Mouse (Mus musculus) megakaryocyte, embryonic 14.5 days (primary cell): ENCODE results near the gene Olfr130. TPM values are rescaled to one million over a fixed set of nuclear protein-coding genes. Genes with fewer than 3 reads are reported as not detected.

Source experiments
- H3K27me3 ChIP-seq: replicated peaks from 2 replicates; pipeline ENCODE3; 2012; ENCODE audit warnings: inconsistent platforms
- H3K36me3 ChIP-seq: replicated peaks from 2 replicates; pipeline ENCODE3; 2012; ENCODE audit warnings: low read length, inconsistent platforms, mixed read lengths
- H3K4me1 ChIP-seq: 2 replicates; pipeline ENCODE4 v1.6.1; 2012; ENCODE audit warnings: inconsistent platforms
- H3K4me3 ChIP-seq: replicated peaks from 2 replicates; pipeline ENCODE3; 2012; ENCODE audit warnings: moderate library complexity, mild to moderate bottlenecking, inconsistent platforms
- H3K9me3 ChIP-seq: 2 replicates; pipeline ENCODE4 v1.6.1; 2012; ENCODE audit warnings: inconsistent platforms
- FLI1 ChIP-seq: IDR thresholded peaks from 2 replicates; pipeline ENCODE4 v1.6.1; 2012; ENCODE audit warnings: low read length, inconsistent platforms, mixed read lengths
- GATA1 ChIP-seq: IDR thresholded peaks from 3 replicates; pipeline ENCODE4 v1.6.1; 2012; ENCODE audit warnings: mixed read lengths, low read length, inconsistent platforms, borderline replicate concordance
- polyA plus RNA-seq: library from polyadenylated mRNA; stranded (reverse); fragments of >175 nt; gene quantifications from 2 replicates; pipeline ENCODE4 v1.2.3, GENCODE M21; 2012; ENCODE audit warnings: low replicate concordance; ENCODE audit not compliant: insufficient read depth

The Olfr130 gene
- not detected in 2 replicates for polyA plus RNA-seq

DNA sequence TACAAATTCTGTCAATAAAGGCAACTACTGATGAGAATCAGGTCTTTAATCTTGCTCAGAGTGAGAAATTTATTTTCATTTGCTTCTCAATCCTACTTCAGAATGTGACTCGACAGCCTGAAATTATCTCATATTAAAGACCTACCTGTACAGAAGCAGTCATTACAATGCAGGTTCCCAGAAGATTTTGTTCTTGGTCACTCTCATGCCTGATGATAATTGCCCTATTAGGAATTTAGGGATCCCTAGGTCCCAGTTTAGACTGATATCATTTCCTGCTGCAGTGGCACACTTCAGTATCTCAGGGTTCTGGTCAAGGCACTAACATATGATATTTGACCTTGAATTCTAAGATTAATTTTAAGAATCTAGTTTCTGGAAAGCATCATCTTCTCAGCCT, at the start of gene Olfr130:
Gene Olfr130 (plus strand): TSS at position 301 of the 400 bp plus-strand sequence.
- no peaks in the 10 kb centered on the region for H3K4me1 ChIP-seq
- H3K36me3 ChIP-seq, result no peaks in the 10 kb centered on the region
- no peaks in the 10 kb centered on the region for H3K9me3 ChIP-seq
- TF ChIP-seq FLI1, result no peak
- TF ChIP-seq GATA1, result no peak
- no peaks in the 10 kb centered on the region for H3K27me3 ChIP-seq
- H3K4me3 ChIP-seq, result no peak within 1 kb of the TSS

DNA sequence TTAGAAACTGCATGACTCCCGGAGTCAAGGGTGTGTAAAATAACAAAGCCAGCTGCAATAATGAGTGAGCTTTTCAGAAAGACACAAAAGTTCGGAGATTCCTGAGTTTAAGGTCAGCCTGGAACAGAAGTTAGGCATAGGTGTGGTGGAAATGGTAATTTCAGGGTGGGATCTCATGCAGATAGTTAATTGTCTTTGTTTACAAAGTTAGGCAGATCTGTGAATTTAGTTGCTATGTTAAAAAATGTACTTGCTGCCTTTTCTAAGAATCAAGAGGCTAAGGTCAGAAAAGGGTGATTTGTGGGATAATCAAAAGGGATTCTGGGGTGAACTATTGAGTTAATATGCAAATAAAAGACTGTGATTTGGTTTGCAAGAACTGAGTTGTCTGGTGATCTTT, 47.4 kb upstream of the Olfr130 start:
- Histone ChIP-seq H3K4me3 (no peak overlapping the region), H3K9me3 (peaks cover 13% of the 10 kb centered on the region), H3K4me1 (no peaks in the 10 kb centered on the region), H3K27me3 (no peaks in the 10 kb centered on the region), H3K36me3 (no peaks in the 10 kb centered on the region)
- no peak for TF ChIP-seq GATA1
- no peak for TF ChIP-seq FLI1

DNA sequence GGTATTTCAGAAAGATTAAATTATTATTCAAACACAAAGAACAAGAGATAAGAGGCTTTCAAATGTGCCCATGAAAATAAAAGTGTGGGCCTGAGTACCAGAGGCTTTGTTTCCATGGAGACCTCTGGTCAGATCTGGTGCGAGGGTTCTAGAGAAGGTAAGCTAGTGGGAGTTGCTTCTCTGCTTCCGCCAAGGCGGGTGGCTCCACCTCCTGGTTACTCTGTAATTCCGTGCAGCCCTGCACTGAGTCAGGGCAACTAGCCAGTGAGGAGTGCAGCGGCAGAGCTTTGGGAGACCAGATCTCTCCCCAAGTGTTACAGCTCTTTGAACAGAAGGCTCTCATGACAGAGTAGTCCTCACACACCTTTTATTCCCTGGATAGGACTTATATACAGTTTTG, 37.4 kb upstream of the Olfr130 start:
- no peak overlapping the region for H3K4me3 ChIP-seq
- H3K9me3 ChIP-seq, result peaks cover 16% of the 10 kb centered on the region
- TF ChIP-seq FLI1, result no peak
- TF ChIP-seq GATA1, result no peak
- no peaks in the 10 kb centered on the region for H3K4me1 ChIP-seq
- H3K27me3 ChIP-seq, result no peaks in the 10 kb centered on the region
- H3K36me3 ChIP-seq, result no peaks in the 10 kb centered on the region

DNA sequence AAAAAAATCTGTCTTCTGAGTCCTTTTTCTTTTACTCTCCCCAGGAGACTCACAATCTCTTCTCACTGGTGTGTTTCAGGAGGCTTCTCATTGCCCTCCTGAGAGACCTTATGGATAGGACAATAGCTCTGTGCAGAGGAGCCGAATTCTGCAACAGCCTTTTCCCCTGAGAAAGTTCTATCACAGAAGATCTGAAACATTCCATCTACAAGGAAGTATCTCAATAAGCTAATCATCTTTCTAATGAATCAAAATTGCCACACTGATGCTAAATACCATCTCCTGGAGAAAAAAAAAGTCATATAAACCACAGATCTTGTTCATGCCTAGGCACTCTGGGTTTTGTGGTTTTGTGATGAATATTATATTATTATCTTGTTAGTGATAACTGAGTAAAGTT, 3.7 kb upstream of the Olfr130 start, which contains the start of gene Olfr129:
Gene Olfr129 (minus strand): TSS at position 101 of the 400 bp plus-strand sequence.
- H3K27me3 ChIP-seq, result no peaks in the 10 kb centered on the region
- no peaks in the 10 kb centered on the region for H3K36me3 ChIP-seq
- H3K4me1 ChIP-seq, result no peaks in the 10 kb centered on the region
- TF ChIP-seq GATA1 (no peak), FLI1 (no peak)
- H3K9me3 ChIP-seq, result peaks cover 2% of the 10 kb centered on the region; the same call in 1 of the 2 replicates
- no peak within 1 kb of the TSS for H3K4me3 ChIP-seq

DNA sequence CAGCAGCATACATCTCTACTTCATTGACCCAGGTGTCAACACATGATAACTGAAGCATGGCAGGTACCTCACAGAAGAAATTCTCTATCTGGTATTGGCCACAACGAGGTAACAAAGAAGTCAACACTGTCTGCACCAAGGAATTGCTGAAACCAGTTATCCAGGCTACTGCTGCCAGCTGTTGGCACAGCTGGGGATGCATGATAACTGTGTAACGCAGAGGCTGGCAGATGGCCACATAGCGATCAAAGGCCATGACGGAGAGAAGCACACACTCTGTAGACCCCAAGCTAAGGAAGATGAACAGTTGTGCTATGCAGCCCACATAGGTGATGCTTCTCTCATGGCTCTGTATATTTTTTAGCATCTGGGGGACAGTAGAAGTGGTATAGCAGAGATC, 18.6 kb downstream of the Olfr130 start:
- no peaks in the 10 kb centered on the region for H3K27me3 ChIP-seq
- H3K9me3 ChIP-seq, result peaks cover 10% of the 10 kb centered on the region
- no peak for TF ChIP-seq GATA1
- TF ChIP-seq FLI1, result no peak
- no peak overlapping the region for H3K4me3 ChIP-seq
- H3K4me1 ChIP-seq, result no peaks in the 10 kb centered on the region
- no peaks in the 10 kb centered on the region for H3K36me3 ChIP-seq

DNA sequence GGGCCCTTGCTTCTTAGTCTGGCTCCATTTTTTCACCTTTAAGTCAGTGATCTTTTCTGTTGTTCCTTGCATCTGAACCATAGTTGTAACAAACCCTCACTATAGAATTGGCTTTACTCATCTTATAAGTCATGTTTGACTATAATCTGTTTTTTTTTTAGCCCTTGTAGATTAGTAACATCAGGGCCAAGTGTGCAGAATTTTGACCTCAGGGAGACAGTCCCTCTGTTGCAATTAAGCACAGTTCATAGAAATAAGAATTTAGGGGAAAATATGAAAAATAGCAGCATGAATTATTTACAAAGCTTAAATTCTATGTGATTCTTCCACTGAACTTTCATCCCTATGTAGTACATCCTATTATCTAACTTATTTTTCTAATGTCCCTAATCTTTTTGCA, 24.9 kb downstream of the Olfr130 start, which contains the start of gene Olfr131:
Gene Olfr131 (minus strand): TSS at position 101 of the 400 bp plus-strand sequence.
- no peaks in the 10 kb centered on the region for H3K27me3 ChIP-seq
- H3K36me3 ChIP-seq, result no peaks in the 10 kb centered on the region
- TF ChIP-seq FLI1, result no peak
- no peak for TF ChIP-seq GATA1
- no peaks in the 10 kb centered on the region for H3K4me1 ChIP-seq
- no peak within 1 kb of the TSS for H3K4me3 ChIP-seq
- no peaks in the 10 kb centered on the region for H3K9me3 ChIP-seq

Other genes with a start within 250 kb of the Olfr130 start
- not detected in 2 replicates for gene Olfr125, start 231.0 kb upstream of the Olfr130 start, polyA plus RNA-seq
- gene Olfr126, start 216.4 kb upstream of the Olfr130 start, polyA plus RNA-seq, result not detected in 2 replicates
- gene Olfr127, start 163.5 kb upstream of the Olfr130 start, polyA plus RNA-seq, result not detected in 2 replicates
- gene Olfr128, start 143.4 kb upstream of the Olfr130 start, polyA plus RNA-seq, result not detected in 2 replicates
- not detected in 2 replicates for gene Olfr761, start 110.8 kb upstream of the Olfr130 start, polyA plus RNA-seq
- gene Olfr129, start 3.8 kb upstream of the Olfr130 start, polyA plus RNA-seq, result not detected in 2 replicates
- not detected in 2 replicates for gene Olfr131, start 24.8 kb downstream of the Olfr130 start, polyA plus RNA-seq
- gene Olfr132, start 70.6 kb downstream of the Olfr130 start, polyA plus RNA-seq, result not detected in 2 replicates
- not detected in 2 replicates for gene Olfr133, start 81.4 kb downstream of the Olfr130 start, polyA plus RNA-seq
- not detected in 2 replicates for gene Olfr134, start 107.5 kb downstream of the Olfr130 start, polyA plus RNA-seq
- not detected in 2 replicates for gene Olfr135, start 140.4 kb downstream of the Olfr130 start, polyA plus RNA-seq
- gene Olfr138, start 197.1 kb downstream of the Olfr130 start, polyA plus RNA-seq, result not detected in 2 replicates
- gene Olfr137, start 243.6 kb downstream of the Olfr130 start, polyA plus RNA-seq, result not detected in 2 replicates